Mouse (Mus musculus): ENCODE measurements around the gene Abcg4. TPM values are rescaled to one million over a fixed set of nuclear protein-coding genes. Genes with fewer than 3 reads are reported as not detected.

Gene Abcg4
- polyA plus RNA-seq, 1 experiment from 2014 or later = 4.6 TPM

GRCm38 (mm10) chr9:44239447-44239846 lies 49.0 kb downstream of the Abcg4 start:
- WGBS = 11% methylated on average over 5 of the region's 5 CpGs
- DNase-seq (ENCODE audit: low spot score) = peak; percentile 73
- H3K9me3 ChIP-seq (replicated peaks) = no peaks in the 10 kb centered on the region
- H3K27me3 ChIP-seq (ENCODE audit: low read depth, poor library complexity, severe bottlenecking) = no peaks in the 10 kb centered on the region
- no peak overlapping the region for H3K27ac ChIP-seq
- H3K36me3 ChIP-seq = no peaks in the 10 kb centered on the region
- peaks cover 11% of the 10 kb centered on the region for H3K4me1 ChIP-seq
- H3K4me3 ChIP-seq = no peak overlapping the region

DNA sequence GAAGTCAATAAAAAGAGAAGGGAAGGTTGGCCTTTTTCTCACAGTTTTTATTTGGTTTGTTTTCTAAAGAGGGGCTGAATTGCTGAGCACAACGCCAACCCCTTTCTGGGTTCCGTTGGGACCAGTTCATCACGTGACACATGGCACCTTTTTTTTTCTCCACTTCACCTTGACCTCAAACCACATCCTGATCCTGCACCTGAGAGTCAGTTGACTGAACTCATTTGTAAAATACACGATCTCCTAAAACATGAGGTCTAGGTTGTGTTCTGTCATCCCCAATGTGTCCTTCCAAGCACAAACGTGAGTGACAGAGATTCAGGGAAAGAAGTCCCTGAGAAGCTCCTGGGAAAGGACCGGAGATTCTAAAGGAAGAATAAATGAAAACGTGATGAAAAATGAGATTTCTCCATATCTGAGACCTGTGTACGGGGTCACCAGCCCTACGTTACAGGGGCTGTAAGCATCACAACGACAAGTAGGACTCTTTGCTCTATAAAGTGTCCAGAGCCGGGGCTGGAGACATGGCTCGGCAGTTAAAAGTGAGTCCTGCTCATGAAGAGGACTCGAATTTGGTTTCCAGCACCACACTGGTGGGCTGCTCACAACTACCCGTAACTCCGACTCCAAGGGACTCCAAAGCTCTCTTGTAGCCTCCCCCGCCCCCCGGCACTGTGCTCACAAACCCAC lies 49.8 kb downstream of the Abcg4 start:
- no peaks in the 10 kb centered on the region for H3K9me3 ChIP-seq (replicated peaks)
- WGBS = 83% methylated on average over 17 of the region's 17 CpGs
- DNase-seq (ENCODE audit: low spot score) = no peak

GRCm38 (mm10) chr9:44237128-44237527 lies 51.3 kb downstream of the Abcg4 start:
- H3K9me3 ChIP-seq (replicated peaks) = no peaks in the 10 kb centered on the region
- H3K27me3 ChIP-seq (ENCODE audit: low read depth, poor library complexity, severe bottlenecking) = no peaks in the 10 kb centered on the region
- H3K36me3 ChIP-seq = no peaks in the 10 kb centered on the region
- 74% methylated on average over 4 of the region's 4 CpGs for WGBS
- no peak overlapping the region for H3K27ac ChIP-seq
- peaks cover 24% of the 10 kb centered on the region for H3K4me1 ChIP-seq
- no peak for DNase-seq (ENCODE audit: low spot score)
- no peak overlapping the region for H3K4me3 ChIP-seq

More for the DNA sequence above, 49.8 kb downstream of the Abcg4 start:
- Histone ChIP-seq H3K27me3 (ENCODE audit: low read depth, poor library complexity, severe bottlenecking) (no peaks in the 10 kb centered on the region), H3K36me3 (no peaks in the 10 kb centered on the region), H3K4me1 (peaks cover 17% of the 10 kb centered on the region), H3K27ac (no peak overlapping the region), H3K4me3 (no peak overlapping the region)

GRCm38 (mm10) chr9:44236601-44237000 lies 51.8 kb downstream of the Abcg4 start:
- H3K9me3 ChIP-seq (replicated peaks) = no peaks in the 10 kb centered on the region
- DNase-seq (ENCODE audit: low spot score) = no peak
- H3K4me3 ChIP-seq = no peak overlapping the region
- no peak overlapping the region for H3K27ac ChIP-seq
- WGBS = 68% methylated on average over 4 of the region's 4 CpGs
- H3K4me1 ChIP-seq = peaks cover 30% of the 10 kb centered on the region
- no peaks in the 10 kb centered on the region for H3K36me3 ChIP-seq
- no peaks in the 10 kb centered on the region for H3K27me3 ChIP-seq (ENCODE audit: low read depth, poor library complexity, severe bottlenecking)

- H3K9me3 ChIP-seq (replicated peaks) = no peaks in the 10 kb centered on the region
- peak overlapping the region; percentile 94 for H3K4me3 ChIP-seq
- H3K36me3 ChIP-seq = 0 out of 2 replicates have a peak, but pooled peaks cover 3% of the 10 kb centered on the region
- 27% methylated on average over 19 of the region's 19 CpGs for WGBS
- H3K27me3 ChIP-seq (ENCODE audit: low read depth, poor library complexity, severe bottlenecking) = no peaks in the 10 kb centered on the region
- no peak for DNase-seq (ENCODE audit: low spot score)
- H3K27ac ChIP-seq = peak overlapping the region; percentile 97
- peaks cover 30% of the 10 kb centered on the region for H3K4me1 ChIP-seq
Measured at GRCm38 (mm10) chr9:44234479-44235427, 53.7 kb downstream of the Abcg4 start.

GRCm38 (mm10) chr9:44233802-44234478 lies 54.5 kb downstream of the Abcg4 start, which contains the start of gene Cbl:
TSS of gene Cbl (minus strand) at chr9:44234049.
- no peaks in the 10 kb centered on the region for H3K9me3 ChIP-seq (replicated peaks)
- H3K27ac ChIP-seq = peak within 1 kb of the TSS; percentile 97
- peak within 1 kb of the TSS; percentile 94 for H3K4me3 ChIP-seq
- no peaks in the 10 kb centered on the region for H3K27me3 ChIP-seq (ENCODE audit: low read depth, poor library complexity, severe bottlenecking)
- 0 out of 2 replicates have a peak, but pooled peaks cover 3% of the 10 kb centered on the region for H3K36me3 ChIP-seq
- H3K4me1 ChIP-seq = peaks cover 30% of the 10 kb centered on the region
- WGBS = under 1% methylated on average over 74 of the region's 76 CpGs
- peak; percentile 99 for DNase-seq (ENCODE audit: low spot score)

GRCm38 (mm10) chr9:44233021-44233801 lies 55.2 kb downstream of the Abcg4 start:
- H3K36me3 ChIP-seq = peaks cover 9% of the 10 kb centered on the region
- no peak for DNase-seq (ENCODE audit: low spot score)
- H3K4me3 ChIP-seq = peak overlapping the region; percentile 94
- peak overlapping the region; percentile 97 for H3K27ac ChIP-seq
- no peaks in the 10 kb centered on the region for H3K27me3 ChIP-seq (ENCODE audit: low read depth, poor library complexity, severe bottlenecking)
- WGBS = under 1% methylated on average over 40 of the region's 40 CpGs
- H3K4me1 ChIP-seq = peaks cover 30% of the 10 kb centered on the region
- no peaks in the 10 kb centered on the region for H3K9me3 ChIP-seq (replicated peaks)

DNA sequence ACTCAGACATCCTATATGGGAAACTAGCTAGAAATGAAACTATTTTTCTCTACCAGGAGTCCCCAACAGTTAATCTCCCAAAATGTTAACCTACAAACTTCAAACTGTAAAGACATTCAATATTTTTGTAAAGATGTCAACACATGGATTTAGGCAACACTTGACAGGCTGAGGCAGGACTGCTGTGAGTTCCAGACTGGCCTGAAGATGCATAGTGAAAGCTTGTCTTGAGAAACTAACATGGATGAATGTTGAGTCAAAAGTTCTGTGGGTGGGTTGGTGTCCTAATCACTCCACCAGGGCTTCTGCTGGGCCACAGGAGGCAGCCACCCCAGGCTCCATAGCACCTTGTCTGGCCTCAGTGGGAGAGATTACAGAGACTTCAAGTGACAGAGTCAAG lies 56.8 kb downstream of the Abcg4 start:
- Histone ChIP-seq H3K9me3 (replicated peaks) (no peaks in the 10 kb centered on the region), H3K4me3 (no peak overlapping the region), H3K27ac (no peak overlapping the region), H3K27me3 (ENCODE audit: low read depth, poor library complexity, severe bottlenecking) (no peaks in the 10 kb centered on the region), H3K4me1 (peaks cover 24% of the 10 kb centered on the region), H3K36me3 (peaks cover 19% of the 10 kb centered on the region)
- no peak for DNase-seq (ENCODE audit: low spot score)

DNA sequence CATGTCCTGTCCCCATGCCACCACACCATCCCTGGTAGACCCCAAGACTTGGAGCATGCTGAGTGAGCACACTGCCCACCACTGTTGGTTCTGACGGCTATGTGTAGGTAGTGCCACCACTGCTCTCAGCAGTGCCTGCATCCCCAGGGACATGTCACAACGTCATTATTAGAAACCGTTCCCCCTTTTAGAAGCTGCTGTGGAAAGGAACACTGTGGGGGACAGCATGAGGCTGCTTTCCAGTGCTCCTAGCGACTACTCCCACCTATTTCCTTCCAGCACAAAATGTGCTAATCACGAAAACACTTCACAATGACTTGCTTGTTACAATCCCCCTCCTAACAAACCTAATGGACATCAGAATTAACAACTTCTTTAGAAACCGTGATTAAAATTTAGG lies 62.4 kb downstream of the Abcg4 start:
- Histone ChIP-seq H3K27ac (no peak overlapping the region), H3K9me3 (replicated peaks) (no peaks in the 10 kb centered on the region), H3K36me3 (peaks cover 43% of the 10 kb centered on the region), H3K4me1 (no peaks in the 10 kb centered on the region), H3K27me3 (ENCODE audit: low read depth, poor library complexity, severe bottlenecking) (no peaks in the 10 kb centered on the region), H3K4me3 (no peak overlapping the region)
- 94% methylated on average over 6 of the region's 6 CpGs for WGBS
- no peak for DNase-seq (ENCODE audit: low spot score)

Small RNA genes within 50 kb of the gene (microRNA-seq; reads per million reads assigned to microRNA genes)
- gene Gm44335 = 1.5 reads per million

Other genes with a start within 250 kb of the Abcg4 start
- gene Thy1, start 245.2 kb downstream of the Abcg4 start, polyA plus RNA-seq (2016; fragmentation: Nextera tagmentation; extraction: Ambion mirVana) = 0.21 TPM in 1 of 2 replicates, not detected in the other
- gene Usp2, start 221.6 kb downstream of the Abcg4 start, polyA plus RNA-seq (2016; fragmentation: Nextera tagmentation; extraction: Ambion mirVana) = 8.9 and 10.7 TPM in 2 replicates
- 0.13 and 0.14 TPM in 2 replicates for gene Mfrp, start 186.9 kb downstream of the Abcg4 start, polyA plus RNA-seq (2016; fragmentation: Nextera tagmentation; extraction: Ambion mirVana)
- 0.24 TPM in 1 of 2 replicates, not detected in the other for gene C1qtnf5, start 181.4 kb downstream of the Abcg4 start, polyA plus RNA-seq (2016; fragmentation: Nextera tagmentation; extraction: Ambion mirVana)
- gene Gm49380, start 175.1 kb downstream of the Abcg4 start, polyA plus RNA-seq (2016; fragmentation: Nextera tagmentation; extraction: Ambion mirVana) = 0.10 and 0.35 TPM in 2 replicates
- 88.1 and 97.0 TPM in 2 replicates for gene Rnf26, start 175.1 kb downstream of the Abcg4 start, polyA plus RNA-seq (2016; fragmentation: Nextera tagmentation; extraction: Ambion mirVana)
- 9.8 and 10.1 TPM in 2 replicates for gene Mcam, start 154.1 kb downstream of the Abcg4 start, polyA plus RNA-seq (2016; fragmentation: Nextera tagmentation; extraction: Ambion mirVana)
- gene Cbl, start 54.6 kb downstream of the Abcg4 start, polyA plus RNA-seq (2016; fragmentation: Nextera tagmentation; extraction: Ambion mirVana) = 19.6 and 23.9 TPM in 2 replicates
- not detected in 2 replicates for gene Ccdc153, start 47.9 kb downstream of the Abcg4 start, polyA plus RNA-seq (2016; fragmentation: Nextera tagmentation; extraction: Ambion mirVana)
- gene Pdzd3, start 37.1 kb downstream of the Abcg4 start, polyA plus RNA-seq (2016; fragmentation: Nextera tagmentation; extraction: Ambion mirVana) = 0.13 TPM in 1 of 2 replicates, not detected in the other
- 2.1 and 3.3 TPM in 2 replicates for gene Nlrx1, start 20.0 kb downstream of the Abcg4 start, polyA plus RNA-seq (2016; fragmentation: Nextera tagmentation; extraction: Ambion mirVana)
- 28.2 and 30.4 TPM in 2 replicates for gene Hinfp, start 17.1 kb upstream of the Abcg4 start, polyA plus RNA-seq (2016; fragmentation: Nextera tagmentation; extraction: Ambion mirVana)
- gene C2cd2l, start 31.7 kb upstream of the Abcg4 start, polyA plus RNA-seq (2016; fragmentation: Nextera tagmentation; extraction: Ambion mirVana) = 6.9 and 9.9 TPM in 2 replicates
- gene Dpagt1, start 37.4 kb upstream of the Abcg4 start, polyA plus RNA-seq (2016; fragmentation: Nextera tagmentation; extraction: Ambion mirVana) = 45.3 and 46.9 TPM in 2 replicates
- gene H2afx, start 46.1 kb upstream of the Abcg4 start, polyA plus RNA-seq (2016; fragmentation: Nextera tagmentation; extraction: Ambion mirVana) = 515 and 551 TPM in 2 replicates
- gene Hmbs, start 55.6 kb upstream of the Abcg4 start, polyA plus RNA-seq (2016; fragmentation: Nextera tagmentation; extraction: Ambion mirVana) = 174 and 195 TPM in 2 replicates
- gene Vps11, start 73.1 kb upstream of the Abcg4 start, polyA plus RNA-seq (2016; fragmentation: Nextera tagmentation; extraction: Ambion mirVana) = 29.3 and 32.2 TPM in 2 replicates
- 41.3 and 43.4 TPM in 2 replicates for gene Hyou1, start 90.9 kb upstream of the Abcg4 start, polyA plus RNA-seq (2016; fragmentation: Nextera tagmentation; extraction: Ambion mirVana)
- 8.4 and 9.7 TPM in 2 replicates for gene Slc37a4, start 108.2 kb upstream of the Abcg4 start, polyA plus RNA-seq (2016; fragmentation: Nextera tagmentation; extraction: Ambion mirVana)
- 2,001 and 2,302 TPM in 2 replicates for gene Rps25, start 118.5 kb upstream of the Abcg4 start, polyA plus RNA-seq (2016; fragmentation: Nextera tagmentation; extraction: Ambion mirVana)
- 158 and 166 TPM in 2 replicates for gene Trappc4, start 119.0 kb upstream of the Abcg4 start, polyA plus RNA-seq (2016; fragmentation: Nextera tagmentation; extraction: Ambion mirVana)
- gene Ccdc84, start 130.0 kb upstream of the Abcg4 start, polyA plus RNA-seq (2016; fragmentation: Nextera tagmentation; extraction: Ambion mirVana) = 23.1 and 24.3 TPM in 2 replicates
- gene Foxr1, start 152.5 kb upstream of the Abcg4 start, polyA plus RNA-seq (2016; fragmentation: Nextera tagmentation; extraction: Ambion mirVana) = not detected in 2 replicates
- 0.36 TPM in 1 of 2 replicates, not detected in the other for gene Upk2, start 166.4 kb upstream of the Abcg4 start, polyA plus RNA-seq (2016; fragmentation: Nextera tagmentation; extraction: Ambion mirVana)
- 9.0 and 12.1 TPM in 2 replicates for gene Bcl9l, start 194.2 kb upstream of the Abcg4 start, polyA plus RNA-seq (2016; fragmentation: Nextera tagmentation; extraction: Ambion mirVana)

All from limb, embryonic 10.5 days (tissue).